Mouse (Mus musculus) right cerebral cortex, adult 18-20 months (tissue): Measurements from ENCODE around the gene 4933405L10Rik.

Experiments used
- DNase-seq: peaks from one replicate; pipeline ENCODE4 v3.0.0; 2022; ENCODE audit warnings: mixed read lengths

The 4933405L10Rik gene

DNA sequence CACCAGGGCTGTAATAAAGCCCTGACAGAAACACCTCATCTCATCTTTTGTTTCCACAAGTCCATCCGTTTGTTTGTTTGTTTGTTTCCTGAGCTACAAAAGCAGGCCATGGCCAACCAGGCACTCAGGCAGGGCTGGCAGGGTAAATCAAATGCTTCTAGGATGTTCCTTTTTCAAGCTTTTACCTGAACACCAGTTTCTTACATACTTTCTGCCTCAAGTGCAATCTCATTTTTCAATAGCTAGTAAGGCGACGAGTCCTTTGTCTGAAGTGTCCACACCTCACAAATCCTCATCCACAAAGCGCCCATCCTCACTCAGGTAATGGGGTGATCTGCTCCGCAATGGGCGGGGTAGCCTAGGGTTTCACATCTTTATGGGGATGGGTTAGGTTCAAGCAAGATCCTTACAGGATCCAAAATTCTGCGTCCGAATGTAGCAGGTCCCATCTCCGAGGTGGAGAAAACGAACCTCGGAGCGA, 50.4 kb downstream of the 4933405L10Rik start:
- no peak for DNase-seq

DNA sequence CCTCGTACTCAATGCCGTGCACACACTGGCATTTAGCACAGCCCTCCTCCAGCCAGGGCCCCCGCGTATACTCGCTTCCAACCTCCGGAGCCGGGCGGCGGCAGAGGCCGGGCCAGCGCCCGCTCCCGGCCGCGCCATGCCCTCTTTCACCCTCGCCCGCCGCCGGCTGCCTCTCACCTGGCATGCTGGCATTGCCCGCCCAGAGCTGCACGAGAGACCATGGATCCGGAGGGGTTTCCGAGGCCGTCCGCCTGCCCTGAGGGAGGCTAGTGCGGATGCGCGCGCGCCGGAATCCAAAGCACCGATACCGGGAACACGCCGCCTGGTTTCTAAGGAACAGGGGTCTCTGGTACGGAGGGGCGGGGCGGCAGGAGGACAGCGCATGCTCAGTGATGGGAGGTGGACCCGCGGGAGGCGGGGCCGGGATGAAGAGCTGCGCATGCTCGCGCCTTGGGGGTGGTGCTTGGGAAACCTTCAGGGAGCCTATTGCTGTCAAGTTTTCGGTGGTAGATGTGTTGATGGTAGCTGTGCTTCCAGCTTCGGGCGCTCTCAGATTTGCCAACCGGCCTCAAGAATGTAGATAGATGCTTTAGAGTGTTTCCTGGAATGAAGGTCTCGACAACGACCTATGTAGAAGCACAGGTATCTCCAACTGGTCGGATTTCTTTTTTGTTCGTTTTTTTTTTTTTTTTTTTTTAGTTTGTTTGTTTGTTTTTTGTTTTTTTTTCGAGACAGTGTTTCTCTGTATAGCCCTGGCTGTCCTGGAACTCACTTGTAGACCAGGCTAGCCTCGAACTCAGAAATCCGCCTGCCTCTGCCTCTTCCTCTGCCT, 51.0 kb downstream of the 4933405L10Rik start, which contains the start of gene Gfod2:
Gene Gfod2 (minus strand): TSS at position 388 of the 832 bp plus-strand sequence.
- peak; percentile 97 for DNase-seq
